Mouse (Mus musculus) right cerebral cortex, postnatal 36 days (tissue): ENCODE results near the gene Cers3.
A peak's percentile ranks its signal among the peaks of the same experiment; 100 is the strongest.

Source experiments
- DNase-seq, 2 experiments: peaks; one replicate each; pipeline ENCODE4 v3.0.0; 2022; ENCODE audit warnings: low spot score in 2 of 2, mixed read lengths in 1 of 2

The Cers3 gene

GRCm38 (mm10) chr7:66743377-66743781, at the start of gene Cers3:
Cers3 (plus strand) TSS chr7:66743504.
- no peak for DNase-seq

DNA sequence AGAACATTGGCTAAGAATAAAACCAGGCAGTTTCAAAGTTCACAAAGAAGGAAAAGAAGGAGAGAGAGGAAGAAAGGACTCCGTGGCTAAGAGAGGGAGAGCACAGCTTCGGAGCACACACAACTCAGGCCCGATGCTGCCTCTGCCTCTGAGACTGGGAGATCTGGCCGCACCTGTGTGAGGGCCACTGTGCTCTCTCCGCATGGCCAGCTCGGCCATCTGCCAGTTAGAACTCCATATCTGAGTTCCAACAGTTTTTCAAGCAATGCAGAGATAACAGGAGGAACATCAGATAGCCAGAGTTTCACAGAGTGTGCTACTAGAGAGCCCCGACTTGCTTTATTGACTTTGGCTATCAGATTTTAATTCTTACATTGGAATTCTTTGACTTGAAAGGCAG, 48.8 kb upstream of the Cers3 start:
- no peak for DNase-seq

GRCm38 (mm10) chr7:66702721-66703120, 40.6 kb upstream of the Cers3 start:
- DNase-seq: no peak

- DNase-seq: no peak
Measured at GRCm38 (mm10) chr7:66704631-66705030, 38.7 kb upstream of the Cers3 start.

- DNase-seq: no peak
Measured at GRCm38 (mm10) chr7:66711166-66711565, 32.1 kb upstream of the Cers3 start.

DNA sequence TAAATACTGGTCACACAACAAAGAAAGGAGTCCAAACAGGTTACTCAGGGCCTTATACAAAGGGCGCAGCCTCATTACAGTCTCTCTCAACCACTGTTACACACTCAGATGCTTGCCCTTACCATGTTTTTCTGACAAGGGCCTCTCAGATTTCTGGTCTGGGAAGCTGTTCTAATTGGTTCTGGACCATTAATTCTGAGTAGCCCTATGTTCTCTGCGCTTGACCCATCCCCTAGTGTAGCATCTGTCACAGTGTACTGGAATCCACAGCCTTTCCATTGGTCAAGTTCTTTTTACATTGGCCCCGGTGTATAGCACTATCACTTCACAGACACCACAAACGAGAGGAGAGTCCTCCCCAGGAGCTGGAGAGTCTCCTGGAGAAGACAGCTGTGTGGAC, 18.8 kb upstream of the Cers3 start:
- DNase-seq: no peak

DNA sequence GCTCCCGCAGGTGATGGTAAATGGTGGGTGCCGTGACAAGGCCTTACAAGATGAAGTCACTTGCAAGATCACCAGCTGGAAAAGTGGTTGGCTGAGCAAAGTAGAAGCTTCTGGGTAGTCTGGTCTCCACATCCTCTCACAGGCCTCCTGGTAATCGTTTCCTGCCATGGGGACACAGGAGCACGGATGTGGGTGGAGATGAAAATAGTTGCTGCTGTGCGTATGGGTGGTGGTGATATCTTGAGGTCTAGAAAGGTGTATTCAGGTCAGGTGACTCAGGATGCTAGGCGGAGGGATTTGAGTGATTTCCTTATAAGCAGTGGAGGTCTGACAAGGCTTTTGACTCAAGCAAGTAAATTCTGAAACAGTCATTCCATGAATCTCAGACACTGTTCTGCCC, 18.4 kb upstream of the Cers3 start:
- no peak for DNase-seq

- no peak for DNase-seq
Measured at GRCm38 (mm10) chr7:66728072-66728471, 15.2 kb upstream of the Cers3 start.

DNA sequence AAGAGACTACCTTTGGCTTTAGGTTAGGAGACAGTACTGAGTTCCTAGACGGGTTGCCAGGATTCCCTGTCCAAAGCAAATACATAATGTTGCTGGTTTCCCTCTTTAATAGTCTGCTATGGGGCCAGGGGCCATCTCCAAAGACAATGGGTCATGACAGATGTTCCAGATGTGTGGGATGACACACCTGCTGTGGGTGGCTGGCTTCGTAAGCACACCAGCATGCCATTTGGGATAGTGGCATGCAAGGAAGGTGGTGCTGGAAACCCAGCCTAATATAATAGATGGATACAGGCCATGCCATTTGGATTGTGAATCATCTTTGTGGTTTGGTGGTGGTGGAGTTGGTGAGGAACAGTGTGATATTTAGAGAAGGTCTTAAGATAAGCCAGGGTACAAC, 14.1 kb upstream of the Cers3 start:
- no peak for DNase-seq

GRCm38 (mm10) chr7:66733431-66733830, 9.9 kb upstream of the Cers3 start:
- DNase-seq: no peak

DNA sequence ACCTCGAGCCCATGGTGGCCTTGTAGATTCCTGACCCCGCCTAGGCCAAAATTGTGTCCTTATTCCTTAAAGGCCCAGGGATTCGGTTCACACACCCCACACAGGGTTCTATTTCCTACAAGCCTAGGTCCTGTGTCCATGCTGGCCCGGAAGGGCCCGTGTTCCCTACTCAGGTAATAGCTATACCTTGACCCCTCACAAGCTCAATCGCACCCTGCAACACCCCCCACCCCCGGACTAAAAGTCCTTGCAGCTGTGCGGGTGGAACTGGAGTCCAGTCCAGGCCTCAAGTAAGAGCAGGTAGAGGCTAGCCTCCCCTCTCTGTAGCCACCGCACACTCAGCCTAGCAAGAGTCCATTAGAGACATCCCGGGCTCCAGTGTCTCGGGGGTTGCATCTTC, 9.4 kb upstream of the Cers3 start:
- DNase-seq: no peak

GRCm38 (mm10) chr7:66734466-66734865, 8.8 kb upstream of the Cers3 start:
- no peak for DNase-seq

DNA sequence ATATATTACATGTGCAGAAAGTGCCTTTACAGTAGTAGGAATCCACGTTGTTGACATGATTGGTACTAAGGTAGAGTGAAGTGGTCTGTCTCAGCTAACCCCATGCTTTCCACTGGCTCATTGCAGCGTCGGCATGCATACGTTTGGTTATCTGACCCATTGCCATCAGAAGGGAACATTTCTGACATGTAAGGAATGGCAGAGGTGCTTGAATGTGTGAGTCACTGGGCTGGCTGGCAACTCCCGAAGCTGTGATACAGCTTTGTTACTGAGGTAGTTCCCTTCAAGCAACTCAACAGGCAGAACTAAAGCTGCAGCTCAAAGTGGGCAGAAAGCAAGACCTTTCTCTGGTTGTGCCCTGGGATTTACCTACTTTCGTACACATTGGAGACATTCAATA, 8.3 kb upstream of the Cers3 start:
- no peak for DNase-seq

DNA sequence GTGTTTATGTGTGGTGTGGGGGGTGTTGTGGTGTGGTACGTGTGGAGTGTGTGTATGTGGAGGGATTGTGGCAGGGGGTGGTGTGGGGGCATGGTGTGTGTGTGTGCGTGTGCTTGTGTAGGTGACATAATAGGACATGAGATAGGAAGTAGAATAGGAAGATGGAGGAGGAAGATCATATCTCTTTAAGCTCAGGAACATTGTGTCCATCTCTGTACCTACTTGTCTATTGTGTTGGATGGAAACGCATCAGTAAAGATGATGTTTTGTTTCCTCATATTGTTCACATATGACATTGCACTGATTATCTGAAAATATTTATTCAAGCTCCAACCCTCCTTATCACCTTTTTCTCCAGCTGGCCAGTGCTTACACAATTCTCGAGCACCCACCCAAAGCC, 5.9 kb upstream of the Cers3 start:
- DNase-seq: no peak

- no peak for DNase-seq
Measured at GRCm38 (mm10) chr7:66741008-66741407, 2.3 kb upstream of the Cers3 start.

GRCm38 (mm10) chr7:66741412-66741811, 1.9 kb upstream of the Cers3 start:
- no peak for DNase-seq

GRCm38 (mm10) chr7:66746972-66747371, 3.7 kb downstream of the Cers3 start:
- no peak for DNase-seq

DNA sequence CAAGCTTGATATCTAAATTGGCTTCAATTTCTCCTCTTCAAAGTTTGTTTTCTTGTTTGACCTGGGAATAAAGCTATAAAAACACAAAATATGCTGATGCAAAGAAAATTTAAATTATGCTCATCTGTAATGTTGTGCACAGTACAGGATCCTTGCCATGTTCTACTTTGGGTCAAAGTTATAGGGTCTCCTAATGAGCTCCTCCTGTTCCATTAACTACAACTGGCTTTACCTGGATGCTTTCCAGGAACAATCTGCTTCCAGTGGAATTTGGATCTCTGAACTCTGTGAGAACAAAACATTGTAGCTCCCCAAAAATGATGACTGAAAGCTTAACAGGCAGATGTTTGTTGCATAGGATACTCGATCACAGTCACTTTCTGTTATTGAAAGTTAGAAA, 6.7 kb downstream of the Cers3 start:
- no peak for DNase-seq

GRCm38 (mm10) chr7:66753816-66754215, 10.5 kb downstream of the Cers3 start:
- DNase-seq: no peak

DNA sequence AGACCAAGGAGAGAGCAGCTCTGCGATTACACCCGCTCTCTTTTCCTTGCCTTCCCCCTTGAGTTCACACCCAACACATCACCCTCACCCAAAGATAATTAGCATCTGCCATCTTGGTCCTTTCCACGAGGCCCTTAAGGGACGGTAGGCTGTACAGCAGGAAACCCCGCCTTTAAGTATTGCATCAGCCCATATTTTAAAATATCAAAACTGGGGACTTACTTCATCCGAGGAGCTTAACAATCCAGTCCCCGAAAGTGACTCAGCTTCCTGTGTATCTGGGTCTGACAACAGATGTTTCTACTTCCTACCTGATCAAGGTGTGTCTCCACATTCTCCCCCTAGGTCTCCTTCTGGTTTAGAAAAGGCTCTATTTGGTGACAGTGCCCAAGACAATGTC, 12.3 kb downstream of the Cers3 start:
- no peak for DNase-seq

GRCm38 (mm10) chr7:66769902-66770301, 26.6 kb downstream of the Cers3 start:
- no peak for DNase-seq

- DNase-seq: no peak
Measured at GRCm38 (mm10) chr7:66770706-66771105, 27.4 kb downstream of the Cers3 start.

GRCm38 (mm10) chr7:66771252-66771651, 27.9 kb downstream of the Cers3 start:
- no peak for DNase-seq

- peak in 1 of 2 experiments; percentile 9 for DNase-seq
Measured at GRCm38 (mm10) chr7:66779411-66779810, 36.1 kb downstream of the Cers3 start.
